Mouse (Mus musculus) left cerebral cortex, adult 2 months (tissue): ENCODE results near the gene Slco2a1. TPM values are rescaled to one million over a fixed set of nuclear protein-coding genes. Genes with fewer than 3 reads are reported as not detected.

Experiments used
- DNase-seq, 2 experiments: peaks; one replicate each; pipeline ENCODE4 v3.0.0; 2021 to 2022; ENCODE audit warnings: low spot score in 2 of 2, mixed read lengths in 1 of 2; ENCODE audit errors: extremely low spot score in 1 of 2
- H3K27ac ChIP-seq: fragments of 200-600 bp; 2 replicates; pipeline ENCODE4 v1.8.1; 2022
- H3K4me3 ChIP-seq: fragments of 200-600 bp; 2 replicates; pipeline ENCODE4 v1.8.1; 2022
- CTCF ChIP-seq: fragments of 200-600 bp; IDR thresholded peaks from 2 replicates; pipeline ENCODE4 v1.8.1; 2022; ENCODE audit warnings: antibody characterized with exemption, mild to moderate bottlenecking, moderate library complexity
- intact Hi-C: fragments of 180-260 bp; cut with DNase I; formaldehyde crosslinking; loops from one replicate; pipeline ENCODE4 v1.15.1; 2025
- total RNA-seq, 2 experiments: library from RNA; stranded (reverse); gene quantifications; 2 replicates each; pipeline ENCODE4 v1.2.3; 2021

Slco2a1 gene
- total RNA-seq, 2 experiments from 2014 or later = 0.89 to 1.2 TPM

DNA sequence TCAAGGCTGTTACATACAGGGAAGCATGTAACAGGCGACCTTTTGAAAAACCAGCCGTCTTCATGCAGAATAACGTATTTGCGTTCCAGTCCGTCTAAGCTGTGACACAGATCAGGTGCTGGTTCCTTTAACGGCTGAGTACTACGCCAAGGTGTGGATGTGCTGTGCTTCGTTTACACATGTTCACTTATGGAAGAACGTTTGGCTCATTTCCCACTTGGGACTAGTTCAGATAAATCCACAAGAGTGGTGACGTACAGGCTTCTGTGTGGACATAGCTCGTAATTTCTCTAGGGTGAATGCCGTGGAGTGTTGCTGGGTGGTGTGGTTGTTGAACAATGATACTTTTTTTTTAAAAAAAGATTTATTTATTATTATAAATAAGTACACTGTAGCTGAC is 26.2 kb downstream of the Slco2a1 start:
- no peak overlapping the region for H3K27ac ChIP-seq
- no peak for DNase-seq
- no peak overlapping the region for H3K4me3 ChIP-seq
- intact Hi-C loops = loop anchor here (5.0 kb wide), 2 partner anchors 63 to 78 kb away; no protein-coding TSS in a partner anchor
- no peak for TF ChIP-seq CTCF

DNA sequence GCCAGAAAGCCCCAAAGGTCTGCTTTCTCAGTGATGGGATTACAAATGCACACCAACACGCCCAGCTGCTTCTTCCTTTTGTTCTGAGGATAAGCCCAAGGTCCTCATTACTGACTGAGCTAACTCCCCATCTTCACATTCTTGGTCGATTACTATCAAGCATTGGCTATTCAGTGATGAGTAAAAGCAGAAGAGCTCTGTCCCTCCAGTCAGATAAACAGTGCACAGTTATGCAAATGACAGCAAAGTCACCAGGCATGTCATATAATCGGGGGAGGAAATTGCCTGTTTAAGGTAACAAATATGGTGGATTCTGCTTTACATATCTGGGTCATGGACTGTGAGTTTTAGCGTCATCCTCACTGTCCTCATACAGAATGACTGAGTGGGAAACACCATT is 35.6 kb downstream of the Slco2a1 start:
- intact Hi-C loops = no loop called here
- TF ChIP-seq CTCF = no peak
- Histone ChIP-seq H3K4me3 (no peak overlapping the region), H3K27ac (no peak overlapping the region)
- DNase-seq = no peak

DNA sequence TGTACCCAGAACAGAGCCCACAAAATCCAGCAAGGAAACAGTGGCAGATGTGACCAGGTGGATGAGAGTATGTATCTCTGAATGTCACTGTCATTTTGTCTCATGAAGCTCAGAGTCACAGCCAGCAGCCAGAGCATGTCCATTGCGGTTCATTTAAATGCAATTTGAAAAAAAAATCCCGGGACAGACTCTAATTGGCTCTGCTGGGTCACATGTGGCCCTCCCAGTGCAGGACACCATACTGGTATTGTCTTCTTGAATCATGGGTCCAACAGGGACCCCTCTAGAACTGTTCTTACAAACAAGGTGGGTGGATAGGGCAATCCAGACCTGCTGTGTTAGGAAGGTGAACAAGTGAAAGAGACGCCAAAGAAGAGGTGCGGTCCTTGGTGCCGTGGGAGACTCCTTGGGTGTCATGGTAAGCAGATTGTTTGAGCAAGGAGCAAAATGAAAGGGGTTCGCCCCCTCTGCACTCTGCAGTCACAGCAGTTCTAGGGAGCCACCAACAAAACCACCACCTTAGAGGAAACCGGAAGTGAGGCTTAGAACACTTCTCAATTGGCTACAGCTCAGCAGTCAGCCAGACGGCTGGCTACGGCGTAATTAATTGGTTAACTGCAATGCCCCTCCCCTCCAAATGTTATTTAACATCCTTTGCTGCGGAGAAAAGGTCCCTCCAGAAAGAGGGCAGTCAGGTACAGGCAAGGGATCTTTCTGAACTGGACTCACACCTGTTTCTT is 38.8 kb downstream of the Slco2a1 start:
- Histone ChIP-seq H3K4me3 (no peak overlapping the region), H3K27ac (no peak overlapping the region)
- no peak for TF ChIP-seq CTCF
- no peak for DNase-seq
- intact Hi-C loops = no loop called here

DNA sequence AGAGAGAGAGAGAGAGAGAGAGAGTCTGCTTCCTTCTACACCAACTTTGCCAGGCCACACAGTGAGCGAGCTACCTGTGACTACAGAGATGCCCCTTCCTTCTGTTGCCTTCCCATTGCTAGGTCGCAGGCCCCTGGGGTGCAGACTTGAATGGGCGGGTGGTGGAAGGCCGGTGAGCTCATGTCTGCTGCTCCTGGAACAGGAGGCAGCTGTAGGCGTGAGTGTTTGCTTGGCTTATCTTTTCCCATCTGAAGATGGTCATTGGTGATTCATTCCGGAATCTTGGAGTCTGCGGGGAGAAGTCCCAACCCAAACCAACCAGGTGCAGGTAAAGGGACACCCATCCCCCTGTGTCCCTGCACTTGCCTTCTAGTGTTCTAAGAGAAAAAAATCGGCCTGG is 40.5 kb downstream of the Slco2a1 start:
- Histone ChIP-seq H3K4me3 (no peak overlapping the region), H3K27ac (no peak overlapping the region)
- intact Hi-C loops = no loop called here
- DNase-seq = no peak
- no peak for TF ChIP-seq CTCF

DNA sequence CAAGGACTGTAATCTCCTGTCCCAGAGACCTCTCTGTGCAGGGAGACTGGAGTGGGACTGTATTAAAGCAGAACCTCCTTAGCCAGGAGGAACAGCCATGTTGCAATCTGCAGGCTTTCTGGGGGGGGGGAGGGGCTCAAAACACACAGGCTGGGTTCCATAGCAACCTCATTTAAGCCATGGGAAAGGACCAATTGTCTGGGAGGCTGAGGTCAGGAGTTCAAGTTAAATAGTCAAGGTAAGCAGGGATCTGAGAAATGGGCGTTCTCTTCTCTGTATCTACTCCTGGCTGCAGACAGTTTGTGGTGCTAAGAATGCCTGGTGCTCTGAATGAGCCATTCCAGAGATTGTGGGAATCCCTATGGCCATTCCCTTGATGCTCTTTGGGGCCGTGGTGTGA is 41.5 kb downstream of the Slco2a1 start:
- no peak for TF ChIP-seq CTCF
- no peak for DNase-seq
- Histone ChIP-seq H3K4me3 (no peak overlapping the region), H3K27ac (no peak overlapping the region)
- intact Hi-C loops = no loop called here

DNA sequence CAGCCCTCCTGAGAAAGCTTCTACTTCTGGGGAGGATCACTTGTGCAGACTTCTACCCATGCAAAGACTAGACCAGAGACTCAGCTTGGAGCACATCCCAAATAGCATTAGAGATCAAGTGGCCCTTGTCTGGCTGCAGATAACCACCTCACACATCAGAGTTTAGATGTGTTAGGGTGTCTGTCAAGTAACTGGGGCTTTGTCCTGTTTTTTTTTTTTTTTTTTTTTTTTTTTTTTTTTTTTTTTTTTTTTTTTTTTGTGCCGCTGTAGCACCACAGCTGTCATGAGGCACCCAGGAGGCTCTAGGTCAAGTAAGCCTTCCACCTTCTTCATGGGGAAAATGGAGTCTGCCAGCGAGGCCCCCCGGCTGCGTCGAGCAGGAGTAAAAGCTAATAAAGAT is 42.7 kb downstream of the Slco2a1 start:
- H3K4me3 ChIP-seq = no peak overlapping the region
- intact Hi-C loops = no loop called here
- no peak for TF ChIP-seq CTCF
- no peak for DNase-seq
- H3K27ac ChIP-seq = no peak overlapping the region

DNA sequence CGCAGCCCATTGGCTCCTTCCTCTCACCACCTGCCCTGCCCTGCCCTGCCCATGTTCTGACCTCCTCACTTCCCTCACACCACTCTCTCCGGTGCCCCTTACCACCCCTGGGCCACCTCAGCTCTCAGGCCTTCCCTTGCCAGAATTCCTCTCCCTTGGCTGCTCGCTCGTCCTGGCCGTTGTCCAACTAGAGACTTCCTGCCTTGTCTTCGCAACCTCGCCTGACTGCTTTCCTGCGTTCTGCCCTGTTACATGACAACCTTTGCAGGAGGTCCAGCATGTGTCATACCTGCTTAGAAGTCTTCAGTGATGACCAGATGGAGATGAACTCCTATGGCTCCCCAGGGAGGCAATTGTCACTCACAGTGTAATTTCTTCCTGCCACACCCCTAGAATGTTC is 43.7 kb downstream of the Slco2a1 start:
- no peak overlapping the region for H3K27ac ChIP-seq
- H3K4me3 ChIP-seq = no peak overlapping the region
- no peak for TF ChIP-seq CTCF
- DNase-seq = no peak
- intact Hi-C loops = no loop called here

DNA sequence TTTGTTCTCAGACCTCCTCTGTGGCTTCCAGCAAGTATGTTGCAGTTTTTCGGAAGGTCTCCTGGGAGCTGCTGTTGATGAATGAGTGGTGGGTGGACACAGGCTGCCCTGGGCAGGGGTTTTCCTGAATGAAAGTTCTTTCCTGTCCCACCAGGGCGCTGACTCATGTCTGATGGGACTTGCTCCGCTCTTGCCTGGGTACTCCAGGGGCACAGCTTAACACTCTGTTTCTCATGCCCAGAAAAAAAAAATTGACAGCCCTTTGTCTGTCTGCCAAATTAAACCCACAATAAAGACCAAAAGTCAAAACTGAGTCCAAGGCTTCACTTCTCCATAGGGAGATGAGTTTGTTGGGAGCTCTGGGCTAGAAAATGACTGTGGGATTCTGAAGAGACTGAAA is 44.9 kb downstream of the Slco2a1 start:
- no peak for TF ChIP-seq CTCF
- Histone ChIP-seq H3K27ac (no peak overlapping the region), H3K4me3 (no peak overlapping the region)
- no peak for DNase-seq
- intact Hi-C loops = no loop called here

DNA sequence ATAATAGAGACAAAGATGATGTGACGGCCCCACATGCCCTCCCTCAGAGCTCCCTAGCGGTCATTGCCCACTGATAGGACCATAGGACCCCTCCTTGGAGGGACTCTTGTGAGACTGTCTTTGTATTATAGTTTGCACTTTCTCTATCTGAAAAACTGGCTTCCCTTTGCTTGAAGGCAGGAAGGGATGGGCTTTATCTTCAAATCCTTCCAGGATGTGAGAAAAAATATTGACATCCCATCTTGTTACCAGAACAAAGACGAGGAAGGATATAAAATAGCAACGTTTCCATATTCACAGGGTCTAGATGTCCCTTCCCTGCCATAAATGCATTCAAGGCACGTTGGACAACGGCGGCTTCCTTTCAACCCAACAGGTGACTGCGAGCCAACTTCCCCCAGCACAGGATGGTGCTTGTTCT is 48.5 kb downstream of the Slco2a1 start:
- Histone ChIP-seq H3K4me3 (no peak overlapping the region), H3K27ac (no peak overlapping the region)
- intact Hi-C loops = no loop called here
- no peak for TF ChIP-seq CTCF
- DNase-seq = no peak

DNA sequence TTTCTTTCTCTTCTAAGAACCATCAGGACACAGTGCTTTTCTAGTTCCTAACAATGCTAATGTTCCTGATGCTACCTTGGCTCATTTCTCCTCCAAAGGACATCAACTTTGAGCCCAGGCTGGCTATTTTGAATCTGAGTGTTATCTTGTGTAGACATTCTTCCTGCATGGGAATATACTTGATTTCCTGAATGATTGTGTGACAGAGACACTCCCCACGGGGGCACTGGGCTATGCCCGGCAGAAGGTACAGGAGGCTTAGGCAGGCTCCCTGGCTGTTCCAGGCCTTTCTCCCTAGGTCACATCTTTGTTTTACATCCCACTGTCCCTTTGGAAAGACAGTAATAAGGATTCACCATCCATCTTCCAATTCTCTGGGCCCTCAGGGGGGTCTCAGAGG is 49.8 kb downstream of the Slco2a1 start:
- no peak for TF ChIP-seq CTCF
- DNase-seq = no peak
- intact Hi-C loops = no loop called here
- Histone ChIP-seq H3K27ac (no peak overlapping the region), H3K4me3 (no peak overlapping the region)

DNA sequence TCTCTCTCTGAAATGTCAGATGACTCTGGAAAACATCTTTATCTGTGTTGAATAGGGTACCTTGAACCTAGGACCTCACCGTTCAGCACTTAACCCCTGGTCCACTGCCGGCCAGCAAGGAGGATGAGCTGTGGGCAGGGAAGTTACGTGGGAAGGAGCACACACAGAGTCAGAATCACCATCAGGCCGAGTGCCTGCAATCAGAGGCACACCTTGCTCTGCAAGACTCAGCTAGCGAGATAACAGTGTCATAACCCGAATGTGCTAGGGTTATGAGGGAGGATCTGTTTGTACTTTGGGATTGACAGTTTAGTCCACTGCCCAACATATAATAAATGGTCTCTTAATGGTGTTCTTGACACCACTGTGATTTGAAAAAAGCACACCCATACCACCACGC is 50.2 kb downstream of the Slco2a1 start:
- TF ChIP-seq CTCF = no peak
- Histone ChIP-seq H3K4me3 (no peak overlapping the region), H3K27ac (no peak overlapping the region)
- no peak for DNase-seq
- intact Hi-C loops = no loop called here

DNA sequence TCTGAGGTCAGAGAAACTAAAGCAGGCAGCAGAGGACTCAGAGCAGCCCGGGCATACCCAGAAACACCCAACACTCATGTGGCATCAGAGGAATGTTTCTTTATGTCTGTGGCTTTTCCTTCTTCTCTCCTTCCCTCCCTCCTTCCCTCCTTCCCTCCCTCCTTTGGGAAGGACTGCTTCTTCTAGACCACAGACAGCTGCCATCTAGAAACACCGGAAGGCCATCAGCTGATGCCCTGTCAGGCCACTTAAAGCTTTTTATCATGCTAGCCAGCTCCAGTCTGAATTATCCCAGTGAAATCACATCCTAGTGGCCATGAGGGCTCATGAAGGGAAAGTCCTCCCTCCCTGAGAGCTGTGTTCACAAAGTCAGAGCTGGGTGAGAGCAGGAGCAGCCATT is 52.1 kb downstream of the Slco2a1 start:
- intact Hi-C loops = no loop called here
- no peak for TF ChIP-seq CTCF
- no peak for DNase-seq
- no peak overlapping the region for H3K27ac ChIP-seq
- no peak overlapping the region for H3K4me3 ChIP-seq

DNA sequence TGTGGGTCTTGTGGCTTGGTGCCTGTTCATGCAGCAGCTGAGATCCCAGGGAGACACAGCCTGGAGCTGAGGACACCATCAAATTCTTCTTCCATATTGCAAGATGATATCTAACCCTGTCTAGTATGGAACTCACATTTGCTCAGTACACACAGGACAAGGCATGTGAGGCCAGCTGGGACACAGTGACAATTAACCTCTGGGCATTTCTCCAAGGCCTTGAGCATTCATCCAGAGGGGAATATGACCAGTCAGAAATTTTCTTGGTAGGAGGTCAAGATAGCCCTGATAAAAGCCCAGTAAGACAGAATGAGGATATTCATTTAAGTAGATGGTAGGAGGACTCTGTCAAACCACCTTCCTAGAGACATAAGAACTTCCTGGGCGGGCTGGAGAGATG is 56.9 kb downstream of the Slco2a1 start:
- Histone ChIP-seq H3K4me3 (no peak overlapping the region), H3K27ac (no peak overlapping the region)
- no peak for DNase-seq
- no peak for TF ChIP-seq CTCF
- intact Hi-C loops = no loop called here
